Mouse (Mus musculus) embryonic facial prominence, embryonic 12.5 days (tissue): Measurements from ENCODE around the gene Zfp568. TPM values are rescaled to one million over a fixed set of nuclear protein-coding genes. Genes with fewer than 3 reads are reported as not detected.

Source experiments
- ATAC-seq: fragments of 200-750 bp; cut with Nextera tagmentation; 2 replicates; pipeline ENCODE4 v1.8.0; 2017; ENCODE audit not compliant: insufficient number of reproducible peaks, insufficient read depth, low FRiP score, low TSS enrichment
- H3K27ac ChIP-seq: fragments of 300-500 bp; sonication (generic); 2 replicates; pipeline ENCODE4 v1.5.1; 2016; ENCODE audit warnings: mild to moderate bottlenecking
- H3K27me3 ChIP-seq: fragments of 300-500 bp; sonication (generic); 2 replicates; pipeline ENCODE4 v1.6.1; 2016; ENCODE audit warnings: mild to moderate bottlenecking, moderate library complexity
- H3K36me3 ChIP-seq: fragments of 300-500 bp; sonication (generic); 2 replicates; pipeline ENCODE4 v1.6.1; 2016; ENCODE audit warnings: mild to moderate bottlenecking
- H3K4me1 ChIP-seq: fragments of 300-500 bp; sonication (generic); 2 replicates; pipeline ENCODE4 v1.6.1; 2016
- H3K4me2 ChIP-seq: fragments of 300-500 bp; sonication (generic); replicated peaks from 2 replicates; pipeline ENCODE4 v1.6.1; 2016; ENCODE audit warnings: mild to moderate bottlenecking, moderate library complexity
- H3K4me3 ChIP-seq: fragments of 300-500 bp; sonication (generic); 2 replicates; pipeline ENCODE4 v1.5.1; 2016; ENCODE audit warnings: mild to moderate bottlenecking
- H3K9ac ChIP-seq: fragments of 300-500 bp; sonication (generic); 2 replicates; pipeline ENCODE4 v1.6.1; 2016; ENCODE audit warnings: mild to moderate bottlenecking, moderate library complexity
- H3K9me3 ChIP-seq: fragments of 300-500 bp; sonication (generic); 2 replicates; pipeline ENCODE4 v1.6.1; 2016; ENCODE audit warnings: mild to moderate bottlenecking, moderate library complexity
- WGBS: fragments of 180-500 bp; shearing (Covaris S2); methylation state at CpG from one replicate; pipeline ENCODE4 v1.1.7; 2016; 5-methylcytosine and 5-hydroxymethylcytosine counted together
- polyA plus RNA-seq: library from polyadenylated mRNA; unstranded; fragments of >200 nt; fragmentation: Nextera tagmentation; extraction: Ambion mirVana; gene quantifications from 2 replicates; pipeline ENCODE4 v1.2.1, GENCODE M21; 2016

Gene Zfp568
- polyA plus RNA-seq, 1 experiment from 2014 or later = 20.4 TPM

DNA sequence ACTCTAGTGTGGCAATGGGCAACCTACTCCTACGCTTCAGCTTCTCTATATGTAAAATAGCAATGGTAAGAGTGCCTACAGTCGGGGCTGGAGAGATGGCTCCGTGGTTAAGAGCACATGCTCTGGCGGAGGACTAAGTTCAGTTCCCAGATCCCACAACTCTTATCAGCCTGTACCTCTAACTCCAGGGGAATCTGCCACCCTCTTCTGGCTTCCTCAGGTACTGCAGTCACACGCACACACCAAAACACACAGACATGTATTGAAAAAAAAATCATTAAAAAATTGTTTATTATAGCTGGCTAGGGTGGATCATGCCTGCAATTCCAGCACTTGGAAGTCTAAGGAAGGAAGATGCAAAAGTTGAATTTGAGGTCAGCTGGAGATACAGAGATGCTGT lies 78.7 kb downstream of the Zfp568 start:
- 88% methylated on average over 5 of the region's 5 CpGs for WGBS
- ATAC-seq = no peak

DNA sequence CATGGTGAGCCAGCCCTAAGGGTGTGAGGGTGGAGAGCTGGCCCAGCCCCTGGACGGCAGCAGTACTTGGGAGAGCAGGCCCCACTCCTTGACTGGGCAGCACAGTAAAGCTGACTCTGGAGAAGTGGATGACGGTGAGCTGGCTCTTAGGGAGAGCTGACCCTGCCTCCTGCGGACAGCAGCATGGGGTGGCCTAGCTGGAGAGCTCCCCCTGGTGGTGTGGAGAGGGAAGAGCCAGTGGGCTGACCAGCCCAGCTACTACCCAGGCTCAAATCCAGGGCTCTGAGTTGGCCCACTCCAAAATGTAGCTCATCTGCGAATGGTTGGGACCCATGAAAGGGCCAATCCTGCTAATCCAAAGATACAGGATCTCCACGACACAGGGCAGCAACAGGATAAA lies 80.9 kb downstream of the Zfp568 start:
- no peak for ATAC-seq
- H3K27me3 ChIP-seq = no peaks in the 10 kb centered on the region
- H3K4me2 ChIP-seq = no peak overlapping the region
- no peaks in the 10 kb centered on the region for H3K9me3 ChIP-seq
- WGBS = 81% methylated on average over 5 of the region's 5 CpGs
- H3K9ac ChIP-seq = no peak overlapping the region
- H3K36me3 ChIP-seq = peaks cover 52% of the 10 kb centered on the region
- H3K4me3 ChIP-seq = no peak overlapping the region
- no peak overlapping the region for H3K27ac ChIP-seq
- H3K4me1 ChIP-seq = no peaks in the 10 kb centered on the region

More for the DNA sequence above, 78.7 kb downstream of the Zfp568 start:
- peaks cover 52% of the 10 kb centered on the region for H3K36me3 ChIP-seq
- H3K9me3 ChIP-seq = no peaks in the 10 kb centered on the region
- no peak overlapping the region for H3K4me2 ChIP-seq
- H3K4me1 ChIP-seq = no peaks in the 10 kb centered on the region
- H3K27me3 ChIP-seq = no peaks in the 10 kb centered on the region
- no peak overlapping the region for H3K27ac ChIP-seq
- H3K9ac ChIP-seq = no peak overlapping the region
- H3K4me3 ChIP-seq = no peak overlapping the region

DNA sequence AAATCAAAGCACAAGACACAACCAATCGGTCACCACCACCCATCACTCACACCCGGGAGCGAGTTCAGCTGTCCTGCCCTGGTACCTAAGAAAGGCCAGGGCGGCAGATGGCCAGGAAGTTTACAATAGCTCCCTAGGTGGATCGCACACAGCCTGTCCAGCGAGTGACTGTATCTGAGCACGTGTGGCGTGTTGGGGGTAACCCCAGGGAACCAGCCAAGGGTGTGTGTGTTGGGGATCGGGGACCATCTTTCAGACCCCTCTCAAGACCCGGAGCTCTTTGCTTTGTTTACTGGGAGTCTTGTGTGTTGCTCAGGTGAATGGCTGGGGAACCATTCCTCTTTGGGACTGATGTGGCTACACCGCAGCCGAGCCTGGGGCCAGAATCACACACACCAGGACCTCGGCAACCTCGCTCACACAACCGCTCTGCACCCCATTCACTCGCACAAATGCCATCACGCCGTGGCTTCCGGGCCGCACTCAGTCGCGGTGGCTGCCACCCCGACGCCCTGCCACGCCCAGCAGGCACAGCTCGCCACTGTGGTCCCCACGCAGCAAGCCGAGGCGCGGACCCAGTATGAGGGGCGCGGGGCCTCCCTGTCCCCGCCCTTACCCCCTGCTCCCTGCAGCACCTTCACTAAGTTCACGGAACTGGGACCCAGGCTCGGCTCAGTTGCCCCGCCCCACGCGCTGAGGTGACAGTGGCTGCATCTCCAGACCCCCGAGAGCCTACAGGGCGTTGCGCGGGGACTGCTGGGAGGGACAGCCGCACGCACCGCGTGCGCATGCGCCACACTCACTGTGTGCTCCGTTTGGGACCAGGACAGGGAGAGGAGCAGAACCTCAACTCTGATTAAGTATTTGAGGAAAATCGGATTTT lies 88.6 kb downstream of the Zfp568 start, which contains the start of gene Zfp82:
Gene Zfp82, minus strand, starts transcription at position 755 of the 883 bp plus-strand sequence.
- peak; percentile 68 for ATAC-seq
- Histone ChIP-seq H3K27ac (peak within 1 kb of the TSS; percentile 60; the same call in 1 of the 2 replicates), H3K4me1 (no peaks in the 10 kb centered on the region), H3K9me3 (no peaks in the 10 kb centered on the region), H3K4me2 (peak within 1 kb of the TSS; percentile 85), H3K4me3 (peak within 1 kb of the TSS; percentile 78), H3K36me3 (peaks cover 32% of the 10 kb centered on the region), H3K27me3 (no peaks in the 10 kb centered on the region), H3K9ac (peak within 1 kb of the TSS; percentile 78)
- WGBS = under 1% methylated on average over 50 of the region's 50 CpGs

Other genes with a start within 250 kb of the Zfp568 start
- 12.6 and 14.6 TPM in 2 replicates for gene Zfp84, start 215.4 kb upstream of the Zfp568 start, polyA plus RNA-seq
- 10.8 and 11.1 TPM in 2 replicates for gene Zfp30, start 200.0 kb upstream of the Zfp568 start, polyA plus RNA-seq
- 17.0 and 20.0 TPM in 2 replicates for gene Zfp790, start 167.8 kb upstream of the Zfp568 start, polyA plus RNA-seq
- 8.5 and 8.7 TPM in 2 replicates for gene Zfp940, start 130.3 kb upstream of the Zfp568 start, polyA plus RNA-seq
- gene Zfp420, start 124.0 kb upstream of the Zfp568 start, polyA plus RNA-seq = 10.3 and 11.5 TPM in 2 replicates
- 12.1 and 14.4 TPM in 2 replicates for gene Zfp27, start 77.4 kb upstream of the Zfp568 start, polyA plus RNA-seq
- 6.7 and 7.5 TPM in 2 replicates for gene Zfp383, start 75.7 kb upstream of the Zfp568 start, polyA plus RNA-seq
- 17.2 and 18.0 TPM in 2 replicates for gene Zfp74, start 29.9 kb upstream of the Zfp568 start, polyA plus RNA-seq
- gene Zfp14, start 67.4 kb downstream of the Zfp568 start, polyA plus RNA-seq = 5.7 and 6.3 TPM in 2 replicates
- gene Zfp82, start 88.9 kb downstream of the Zfp568 start, polyA plus RNA-seq = 5.2 and 7.7 TPM in 2 replicates
- gene Gm26920, start 106.5 kb downstream of the Zfp568 start, polyA plus RNA-seq = 3.3 and 4.4 TPM in 2 replicates
- gene Zfp566, start 106.6 kb downstream of the Zfp568 start, polyA plus RNA-seq = 16.3 and 19.5 TPM in 2 replicates
- 148 and 151 TPM in 2 replicates for gene Zfp260, start 110.8 kb downstream of the Zfp568 start, polyA plus RNA-seq
- 13.1 and 16.3 TPM in 2 replicates for gene Zfp382, start 138.0 kb downstream of the Zfp568 start, polyA plus RNA-seq
- gene Zfp146, start 185.8 kb downstream of the Zfp568 start, polyA plus RNA-seq = 17.2 and 20.6 TPM in 2 replicates
- 4.2 and 4.7 TPM in 2 replicates for gene Cox7a1, start 200.2 kb downstream of the Zfp568 start, polyA plus RNA-seq
- 80.5 and 86.6 TPM in 2 replicates for gene Capns1, start 214.9 kb downstream of the Zfp568 start, polyA plus RNA-seq
- gene Polr2i, start 248.0 kb downstream of the Zfp568 start, polyA plus RNA-seq = 161 and 181 TPM in 2 replicates
- 224 and 250 TPM in 2 replicates for gene Tbcb, start 248.3 kb downstream of the Zfp568 start, polyA plus RNA-seq